Mouse (Mus musculus) spleen, adult 2 months (tissue): ENCODE measurements around the gene Dnajc13. TPM values are rescaled to one million over a fixed set of nuclear protein-coding genes. Genes with fewer than 3 reads are reported as not detected.

ENCODE experiments used
- DNase-seq, 2 experiments: peaks; one replicate each; pipeline versions ENCODE4 v3.0.0 to v3.0.0-alpha.2; 2012 to 2021; ENCODE audit warnings: low spot score in 2 of 2, low read depth in 1 of 2
- H3K27ac ChIP-seq: fragments of 200-500 bp; 2 replicates; pipeline ENCODE4 v1.5.1; 2012; ENCODE audit warnings: low read length, inconsistent platforms; ENCODE audit not compliant: insufficient read depth
- H3K27me3 ChIP-seq: fragments of 200-500 bp; 2 replicates; pipeline ENCODE4 v1.6.1; 2012; ENCODE audit warnings: mild to moderate bottlenecking, moderate library complexity, low read length, inconsistent platforms; ENCODE audit not compliant: control insufficient read depth, insufficient read depth
- H3K36me3 ChIP-seq: fragments of 200-500 bp; 2 replicates; pipeline ENCODE4 v1.6.1; 2012; ENCODE audit warnings: mild to moderate bottlenecking, low read length, inconsistent platforms; ENCODE audit not compliant: control insufficient read depth, insufficient read depth
- H3K4me1 ChIP-seq: fragments of 200-500 bp; 2 replicates; pipeline ENCODE4 v1.6.1; 2011; ENCODE audit warnings: inconsistent platforms; ENCODE audit not compliant: control insufficient read depth, insufficient read depth, insufficient read length
- H3K4me3 ChIP-seq: fragments of 200-500 bp; 2 replicates; pipeline ENCODE4 v1.5.1; 2011; ENCODE audit warnings: mild to moderate bottlenecking, inconsistent platforms; ENCODE audit not compliant: insufficient read depth, insufficient read length; ENCODE audit errors: extremely low read depth
- CTCF ChIP-seq: fragments of 200-500 bp; IDR thresholded peaks from 2 replicates; pipeline ENCODE4 v1.5.1; 2011; ENCODE audit warnings: mild to moderate bottlenecking, inconsistent platforms; ENCODE audit not compliant: insufficient read depth, insufficient read length, insufficient replicate concordance; ENCODE audit errors: extremely low read depth
- POLR2A ChIP-seq: fragments of 200-500 bp; IDR thresholded peaks from 2 replicates; pipeline ENCODE4 v1.6.1; 2011; ENCODE audit warnings: low read depth, low read length, inconsistent platforms
- WGBS: fragments of 180-500 bp; shearing (Covaris S2); methylation state at CpG from one replicate; pipeline ENCODE4 v1.1.7; 2018; 5-methylcytosine and 5-hydroxymethylcytosine counted together
- polyA plus RNA-seq: library from polyadenylated mRNA; depleted of rRNA; stranded (reverse); fragments of >200 nt; gene quantifications from 2 replicates; pipeline ENCODE4 v1.2.3, GENCODE M21; 2012

Dnajc13 gene
- polyA plus RNA-seq, 1 experiment = 32.8 TPM

DNA sequence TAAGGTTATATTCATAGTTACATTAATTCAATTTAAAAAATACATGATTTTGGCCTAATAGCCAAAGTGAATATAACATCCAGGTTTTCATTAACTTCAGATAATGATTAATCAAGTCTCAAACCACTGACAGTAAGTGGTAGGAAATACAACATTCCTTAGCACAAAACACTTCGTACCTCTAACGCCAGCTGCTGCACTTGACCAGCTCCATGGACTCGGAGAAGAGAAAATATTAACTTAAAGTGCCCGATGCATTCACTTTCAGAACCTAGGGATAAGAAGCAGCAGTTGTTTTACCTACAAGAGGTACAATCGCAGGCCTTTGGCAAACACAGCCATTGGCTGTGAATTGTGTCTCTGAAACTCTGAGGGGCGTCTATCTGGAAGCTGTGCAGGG is 90.4 kb downstream of the Dnajc13 start:
- 95% methylated on average over 6 of the region's 6 CpGs for WGBS
- H3K36me3 ChIP-seq = peaks cover 46% of the 10 kb centered on the region
- no peak overlapping the region for H3K27ac ChIP-seq
- no peaks in the 10 kb centered on the region for H3K4me1 ChIP-seq
- H3K27me3 ChIP-seq = no peaks in the 10 kb centered on the region
- TF ChIP-seq POLR2A (no peak), CTCF (no peak)
- no peak overlapping the region for H3K4me3 ChIP-seq
- DNase-seq = no peak

DNA sequence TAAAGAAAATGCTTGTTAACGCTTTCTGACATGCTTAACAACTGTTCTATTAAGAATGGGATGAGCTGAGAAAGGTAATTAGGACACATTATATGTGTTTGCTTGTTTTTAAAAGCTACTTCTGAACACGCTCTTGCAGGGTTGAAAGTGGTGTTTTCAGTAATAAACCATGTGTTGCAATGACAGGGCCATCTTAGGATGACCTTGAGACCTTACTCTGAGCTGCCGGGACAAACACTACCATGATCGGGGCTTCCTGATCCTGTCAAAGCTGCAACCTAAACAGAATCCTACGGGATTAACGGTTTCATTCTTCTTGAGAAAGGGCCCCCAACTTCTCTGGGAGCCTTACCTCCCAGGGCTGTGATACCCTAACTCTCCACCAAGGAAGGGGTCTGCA is 91.1 kb downstream of the Dnajc13 start:
- H3K27ac ChIP-seq = no peak overlapping the region
- no peaks in the 10 kb centered on the region for H3K4me1 ChIP-seq
- no peak overlapping the region for H3K4me3 ChIP-seq
- peaks cover 42% of the 10 kb centered on the region for H3K36me3 ChIP-seq
- 94% methylated on average over 6 of the region's 6 CpGs for WGBS
- TF ChIP-seq CTCF (no peak), POLR2A (no peak)
- H3K27me3 ChIP-seq = no peaks in the 10 kb centered on the region
- no peak for DNase-seq

DNA sequence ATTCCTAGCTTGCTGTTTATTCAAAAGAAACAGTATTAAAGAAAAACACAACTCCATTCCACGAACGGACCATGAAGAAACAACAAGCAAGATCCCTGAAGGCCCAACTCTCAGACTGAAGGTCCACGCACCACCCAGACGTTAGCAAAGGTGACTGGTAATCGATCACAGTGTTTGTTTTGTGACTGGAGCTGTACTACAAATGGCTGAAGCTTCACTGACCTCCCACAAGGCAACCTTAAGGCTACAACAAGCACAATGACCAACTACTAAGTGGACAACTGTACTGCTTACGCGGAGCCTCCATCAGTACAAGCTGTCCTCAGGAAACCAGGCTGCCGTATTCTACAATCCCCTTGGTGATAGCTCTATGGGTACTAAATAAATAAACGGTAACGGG is 92.7 kb downstream of the Dnajc13 start:
- H3K36me3 ChIP-seq = peaks cover 39% of the 10 kb centered on the region
- no peak for DNase-seq
- no peak overlapping the region for H3K27ac ChIP-seq
- WGBS = 97% methylated on average over 10 of the region's 10 CpGs
- no peaks in the 10 kb centered on the region for H3K4me1 ChIP-seq
- no peaks in the 10 kb centered on the region for H3K27me3 ChIP-seq
- TF ChIP-seq POLR2A (no peak), CTCF (no peak)
- H3K4me3 ChIP-seq = no peak overlapping the region

DNA sequence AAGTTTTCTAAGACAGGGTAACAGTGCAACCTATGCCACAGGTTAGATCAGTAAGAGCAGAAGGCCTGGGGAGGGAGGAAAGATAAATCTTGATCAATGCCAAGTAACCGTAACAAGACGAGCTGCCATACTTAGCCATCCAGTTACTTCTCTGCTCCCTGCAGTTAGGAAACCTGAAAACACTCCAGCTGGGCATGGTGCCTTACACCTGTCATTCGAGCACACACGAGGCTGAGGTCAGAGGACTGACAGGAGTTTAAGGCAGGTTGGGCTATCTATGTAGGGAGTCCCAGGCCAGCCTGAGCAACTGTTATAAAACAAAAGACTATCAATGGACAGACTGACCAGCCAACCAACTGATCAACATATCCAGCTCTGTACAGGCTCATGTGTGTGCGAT is 96.8 kb downstream of the Dnajc13 start:
- Histone ChIP-seq H3K27me3 (no peaks in the 10 kb centered on the region), H3K27ac (no peak overlapping the region), H3K4me3 (no peak overlapping the region), H3K36me3 (peaks cover 55% of the 10 kb centered on the region), H3K4me1 (no peaks in the 10 kb centered on the region)
- 94% methylated on average over 5 of the region's 5 CpGs for WGBS
- no peak for DNase-seq
- TF ChIP-seq CTCF (no peak), POLR2A (no peak)

DNA sequence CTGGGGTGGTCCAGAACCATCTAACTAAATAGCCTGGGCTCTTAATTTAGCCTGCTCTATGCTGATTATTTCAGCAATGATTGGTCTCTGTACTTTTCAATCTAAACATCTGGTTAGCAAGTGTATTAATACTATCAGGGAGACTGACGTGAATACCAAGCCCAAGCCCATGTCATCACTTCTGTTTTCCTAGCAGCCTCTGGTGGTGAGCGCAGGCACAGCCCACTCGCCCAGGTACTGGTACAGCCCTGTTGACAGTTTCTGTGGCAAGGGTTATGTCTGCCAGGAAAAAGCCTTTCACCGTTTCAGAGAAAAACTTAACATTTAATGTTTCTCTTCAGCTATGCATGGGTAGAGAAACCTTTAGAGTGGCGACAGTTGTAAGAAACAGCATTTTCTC is 98.5 kb downstream of the Dnajc13 start:
- Histone ChIP-seq H3K27me3 (no peaks in the 10 kb centered on the region), H3K4me1 (no peaks in the 10 kb centered on the region), H3K27ac (no peak overlapping the region), H3K36me3 (peaks cover 60% of the 10 kb centered on the region), H3K4me3 (no peak overlapping the region)
- DNase-seq = no peak
- no peak for TF ChIP-seq POLR2A
- TF ChIP-seq CTCF = no peak
- 95% methylated on average over 5 of the region's 5 CpGs for WGBS

DNA sequence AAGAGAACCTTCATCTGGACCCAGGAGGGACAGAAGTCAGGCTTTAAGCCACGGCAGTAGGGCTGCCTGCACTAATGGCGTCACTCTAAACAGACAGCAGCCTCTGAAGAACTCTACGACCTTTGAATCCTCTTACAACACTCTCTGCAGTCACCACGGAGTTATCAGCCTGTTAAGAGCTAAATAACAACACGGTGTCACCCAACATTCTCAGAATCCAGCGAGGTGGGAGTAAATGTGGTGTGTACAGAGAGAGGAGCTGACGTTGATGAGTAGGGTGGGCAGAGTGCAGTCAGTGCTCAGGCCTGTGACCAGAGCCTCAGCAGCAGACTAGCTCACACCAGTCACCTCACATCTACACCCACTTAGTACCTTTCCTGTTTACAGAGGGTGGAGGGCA is 101.6 kb downstream of the Dnajc13 start:
- peaks cover 70% of the 10 kb centered on the region for H3K36me3 ChIP-seq
- no peaks in the 10 kb centered on the region for H3K4me1 ChIP-seq
- H3K27ac ChIP-seq = no peak overlapping the region
- H3K27me3 ChIP-seq = no peaks in the 10 kb centered on the region
- no peak for DNase-seq
- TF ChIP-seq CTCF (no peak), POLR2A (no peak)
- H3K4me3 ChIP-seq = no peak overlapping the region
- WGBS = 90% methylated on average over 7 of the region's 7 CpGs

DNA sequence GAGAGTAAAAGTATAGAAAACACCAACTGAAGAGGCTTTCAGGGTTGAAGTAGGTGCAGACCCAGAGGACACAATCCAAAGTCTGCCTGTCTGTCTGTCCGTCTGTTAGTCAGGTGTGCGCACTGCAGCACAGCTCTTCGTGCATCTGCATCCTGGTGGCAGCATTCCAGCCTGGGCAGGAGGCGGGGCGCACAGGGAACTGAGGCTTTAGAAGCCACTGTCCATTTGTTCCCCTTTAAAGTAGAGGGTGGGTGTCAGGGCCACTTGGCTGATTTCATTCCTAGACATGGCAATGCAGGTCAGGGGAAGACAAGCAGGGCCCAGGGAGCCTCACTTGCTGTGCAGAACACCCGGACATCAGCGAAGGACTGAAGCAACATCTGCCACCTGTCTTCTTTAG is 105.4 kb downstream of the Dnajc13 start:
- no peaks in the 10 kb centered on the region for H3K4me1 ChIP-seq
- WGBS = 94% methylated on average over 7 of the region's 7 CpGs
- no peak overlapping the region for H3K4me3 ChIP-seq
- H3K27me3 ChIP-seq = no peaks in the 10 kb centered on the region
- no peak overlapping the region for H3K27ac ChIP-seq
- TF ChIP-seq CTCF (no peak), POLR2A (no peak)
- H3K36me3 ChIP-seq = peaks cover 61% of the 10 kb centered on the region
- no peak for DNase-seq
